Mouse (Mus musculus): Measurements from ENCODE around the gene Myl9.

Myl9 gene

DNA sequence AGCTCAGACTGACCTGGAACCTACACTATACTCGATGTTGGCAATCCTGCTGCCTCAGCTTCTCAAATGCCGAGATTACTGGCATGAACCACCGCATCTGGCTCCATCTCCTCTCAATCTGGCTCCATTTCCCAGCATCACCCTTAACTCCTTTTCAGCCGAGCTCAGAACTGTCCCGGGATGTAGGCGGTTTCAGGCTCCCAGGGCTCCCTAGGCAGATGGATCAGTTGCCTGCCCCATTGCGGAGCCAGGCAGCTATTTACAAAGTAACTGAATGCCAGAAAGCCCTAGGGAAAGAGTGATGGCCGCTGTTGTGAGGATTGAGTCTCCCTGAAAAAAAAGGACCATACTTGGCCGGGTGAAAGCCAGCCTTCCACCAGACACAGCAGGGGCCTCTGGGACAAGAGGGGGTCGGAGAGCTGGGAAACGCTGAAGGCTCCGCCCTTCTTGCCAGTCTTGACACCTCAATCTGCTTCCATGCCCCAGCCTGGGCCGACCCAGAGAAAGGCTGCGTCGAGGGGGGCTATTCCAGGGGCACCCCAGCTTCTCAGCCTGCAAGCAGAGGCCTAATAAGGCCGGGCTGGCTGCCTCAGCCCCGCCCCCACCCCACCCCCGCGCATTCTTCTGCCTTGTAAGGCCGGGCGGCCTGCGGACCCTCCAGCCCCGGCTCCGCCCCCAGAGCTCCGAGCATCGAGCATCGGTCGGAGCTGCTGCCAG lies at the start of gene Myl9:
Gene Myl9, plus strand, starts transcription at position 683 of the 717 bp plus-strand sequence.
- DNase-seq (ENCODE audit: inconsistent ontology term), result peak; percentile 98

DNA sequence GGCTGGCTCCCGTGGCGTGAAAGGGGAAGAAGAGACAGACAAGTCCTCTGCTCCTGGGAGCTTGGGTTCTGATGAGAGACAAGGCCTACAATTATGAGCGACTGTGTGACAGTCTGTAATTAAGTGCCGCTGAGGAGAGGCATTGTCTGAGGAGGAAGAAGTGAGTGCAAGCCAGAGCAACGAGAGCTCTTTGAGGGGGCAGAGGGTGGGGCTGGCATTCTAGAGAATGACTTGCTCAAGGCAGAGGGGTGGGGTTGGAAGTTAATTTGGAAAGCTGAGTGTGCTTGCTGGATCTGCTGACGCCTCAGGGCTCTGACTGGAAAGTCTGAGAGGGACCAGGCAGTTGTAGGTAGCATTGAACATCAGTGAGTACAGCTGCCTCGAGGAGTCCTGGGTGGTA lies 48.9 kb upstream of the Myl9 start:
- peak; percentile 79 for DNase-seq (ENCODE audit: inconsistent ontology term)

DNA sequence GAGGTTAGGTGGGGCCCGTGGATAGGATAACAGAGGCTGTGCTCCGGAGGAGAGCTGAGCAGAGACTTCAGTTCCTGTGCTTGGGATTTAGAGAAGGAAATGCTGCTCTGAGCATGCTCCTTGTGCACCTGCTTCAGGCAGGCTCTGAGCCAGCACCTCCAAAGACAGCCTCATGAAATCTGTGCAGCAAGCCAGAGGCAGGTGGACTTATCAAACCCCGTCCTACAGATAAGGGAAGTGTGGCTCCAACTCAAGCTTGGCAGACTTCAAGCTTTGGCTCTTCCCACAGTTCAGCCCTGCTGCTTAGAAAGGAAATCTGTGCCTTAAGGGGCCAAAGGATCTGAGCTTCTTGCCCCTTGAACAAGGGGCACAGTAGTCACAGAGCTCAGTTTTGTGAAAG lies 48.3 kb upstream of the Myl9 start:
- no peak for DNase-seq (ENCODE audit: inconsistent ontology term)

DNA sequence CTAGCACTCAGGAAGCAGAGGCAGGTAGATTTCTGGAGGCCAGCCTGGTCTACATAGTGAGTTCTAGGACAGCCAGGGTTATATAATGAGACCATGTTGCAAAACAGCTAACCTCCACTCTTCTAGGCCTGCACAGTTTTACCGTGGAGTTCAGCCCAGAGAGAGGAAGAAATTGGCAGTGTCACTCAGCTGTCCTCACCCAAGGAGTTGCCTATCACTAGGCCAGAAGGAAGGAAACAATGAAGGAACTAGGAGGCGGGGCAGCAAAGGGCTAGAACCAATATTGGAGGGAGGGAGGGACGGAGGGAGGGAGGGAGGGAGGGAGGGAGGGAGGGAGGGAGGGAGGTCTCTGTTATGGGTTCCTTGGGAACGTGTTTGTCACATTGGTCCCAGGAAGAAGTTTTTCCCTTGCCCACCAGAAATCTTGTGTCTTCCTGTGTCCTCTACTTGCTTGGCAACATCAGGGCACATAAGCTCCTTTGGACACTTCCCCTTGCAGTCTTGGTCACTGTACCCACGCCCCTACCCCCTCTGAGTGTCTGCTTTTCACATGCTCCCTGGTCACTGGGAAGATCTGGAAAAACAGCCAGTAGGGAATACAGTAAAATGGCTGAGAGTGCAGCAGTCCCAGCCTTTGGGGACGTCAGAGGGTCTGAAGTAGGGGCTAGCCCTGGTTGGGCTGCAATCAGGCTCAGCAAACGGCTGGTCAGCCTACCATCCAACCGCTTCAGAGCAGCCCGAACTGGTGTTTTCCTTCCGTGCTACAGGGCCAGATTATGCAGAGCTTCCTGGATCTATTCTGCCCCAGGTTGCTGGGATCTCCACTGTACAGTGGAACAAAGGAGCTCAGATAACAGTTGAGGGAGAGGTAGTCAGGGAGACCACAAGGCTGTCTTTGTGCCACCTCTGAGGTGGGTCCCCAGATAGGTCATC lies 45.4 kb upstream of the Myl9 start:
- DNase-seq (ENCODE audit: inconsistent ontology term), result no peak

DNA sequence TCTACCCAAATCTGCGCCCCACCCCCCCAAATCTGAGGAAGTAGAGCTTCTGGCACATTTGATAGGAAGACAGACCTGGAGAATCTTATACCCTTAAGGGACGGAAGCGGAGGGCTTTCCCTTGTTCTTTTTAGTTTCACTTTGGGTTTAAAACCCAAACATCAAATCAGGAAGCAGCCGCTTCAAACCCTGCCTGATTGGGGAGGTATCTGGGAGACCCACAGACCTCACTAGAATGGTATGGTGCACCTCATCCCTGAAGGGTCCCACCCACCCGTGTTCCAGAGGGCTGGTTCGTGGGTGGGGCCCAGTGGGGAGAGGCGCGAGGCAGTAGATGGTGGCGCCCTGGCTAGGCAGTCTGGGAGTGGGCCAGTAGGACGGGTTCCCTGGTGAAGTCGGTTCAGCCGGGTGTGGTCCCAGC lies 44.7 kb upstream of the Myl9 start:
- DNase-seq (ENCODE audit: inconsistent ontology term), result no peak

GRCm38 (mm10) chr2:156731592-156731991 lies 43.6 kb upstream of the Myl9 start:
- DNase-seq (ENCODE audit: inconsistent ontology term), result no peak

GRCm38 (mm10) chr2:156732109-156732508 lies 43.1 kb upstream of the Myl9 start:
- DNase-seq (ENCODE audit: inconsistent ontology term), result no peak

GRCm38 (mm10) chr2:156735761-156736335 lies 39.4 kb upstream of the Myl9 start:
- DNase-seq (ENCODE audit: inconsistent ontology term), result peak; percentile 93

DNA sequence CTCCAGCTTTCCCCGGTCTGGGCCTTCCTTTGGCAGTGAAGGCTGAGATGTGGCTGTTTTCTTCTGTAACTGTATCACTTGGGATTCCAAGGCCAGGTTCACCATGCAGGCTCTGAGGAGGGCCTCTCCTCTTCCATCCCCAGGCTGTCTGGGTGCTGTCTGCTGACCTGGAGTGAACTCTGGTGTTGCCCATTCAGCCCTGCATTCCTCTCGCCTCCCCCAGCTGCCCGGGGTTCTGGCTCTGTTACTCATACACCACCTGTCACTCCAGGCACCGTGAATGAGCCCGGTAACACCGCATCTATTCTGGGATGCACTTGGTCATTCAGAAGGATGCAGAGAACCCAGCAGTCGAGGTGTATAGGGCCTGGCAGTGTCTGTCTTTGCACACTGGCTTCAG lies 38.4 kb upstream of the Myl9 start:
- peak; percentile 90 for DNase-seq (ENCODE audit: inconsistent ontology term)

DNA sequence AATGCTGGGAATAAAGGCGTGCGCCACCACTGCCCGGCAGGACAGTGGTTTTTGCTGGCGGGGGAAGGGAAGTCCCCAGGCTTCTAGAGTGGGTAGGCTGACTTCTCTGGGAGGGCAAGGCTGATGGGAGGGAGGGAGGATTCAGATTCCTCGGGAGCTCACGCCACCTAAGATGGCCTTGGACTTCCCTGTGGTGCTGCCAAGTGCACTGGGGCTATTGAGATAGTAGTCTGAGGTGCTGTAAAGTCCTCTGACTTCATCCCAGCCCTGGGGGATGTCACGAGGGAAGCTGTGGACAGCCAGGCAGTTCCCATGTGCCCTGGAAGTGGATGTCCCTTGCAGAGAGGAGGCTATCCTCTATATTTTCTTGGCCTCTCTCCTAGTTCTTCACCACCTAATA lies 37.2 kb upstream of the Myl9 start:
- no peak for DNase-seq (ENCODE audit: inconsistent ontology term)

- DNase-seq (ENCODE audit: inconsistent ontology term), result no peak
Measured at GRCm38 (mm10) chr2:156741265-156741664, 34.0 kb upstream of the Myl9 start.

DNA sequence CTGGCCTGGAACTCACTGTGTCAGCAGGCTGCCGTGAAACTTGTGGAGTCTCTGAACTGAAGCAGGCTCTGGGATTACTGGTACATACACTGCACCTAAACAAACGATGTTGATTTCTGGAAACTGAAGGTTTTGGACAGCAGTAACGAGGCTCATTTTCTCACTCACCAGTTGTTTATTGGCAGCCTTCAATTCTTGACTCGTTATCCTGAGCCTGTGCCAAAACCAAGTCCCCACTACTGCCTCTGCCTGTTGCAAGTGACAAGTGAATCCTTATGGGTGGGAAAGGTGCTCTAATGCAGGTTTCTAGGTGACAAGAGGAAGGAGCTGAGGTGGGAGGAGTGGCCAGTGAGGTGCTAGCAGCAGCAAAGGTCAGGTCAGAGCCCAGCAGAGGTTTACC lies 33.2 kb upstream of the Myl9 start:
- DNase-seq (ENCODE audit: inconsistent ontology term), result peak; percentile 52

- no peak for DNase-seq (ENCODE audit: inconsistent ontology term)
Measured at GRCm38 (mm10) chr2:156743248-156743647, 32.0 kb upstream of the Myl9 start.

GRCm38 (mm10) chr2:156744414-156744813 lies 30.8 kb upstream of the Myl9 start:
- peak; percentile 65 for DNase-seq (ENCODE audit: inconsistent ontology term)

- DNase-seq (ENCODE audit: inconsistent ontology term), result no peak
Measured at GRCm38 (mm10) chr2:156747315-156747714, 27.9 kb upstream of the Myl9 start.

DNA sequence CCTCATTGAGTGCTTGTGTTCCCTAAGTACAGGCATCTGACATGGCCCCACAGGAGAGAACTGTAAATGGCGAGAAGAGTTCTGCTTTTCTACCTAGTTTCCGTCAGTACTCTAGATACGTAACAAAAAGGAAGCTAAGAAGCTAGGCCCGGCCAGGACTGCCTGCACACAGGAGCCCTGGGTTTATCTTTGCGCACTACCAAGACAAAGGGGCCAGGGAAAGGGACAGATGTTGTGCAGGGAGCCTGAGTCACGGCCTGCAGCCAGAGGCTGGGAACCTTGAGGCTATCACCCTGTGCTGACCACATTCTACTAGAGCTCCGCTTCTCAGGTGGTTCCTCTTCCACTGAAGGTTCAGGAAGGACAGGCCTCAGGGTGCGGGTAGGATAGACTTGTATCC lies 25.5 kb upstream of the Myl9 start:
- DNase-seq (ENCODE audit: inconsistent ontology term), result no peak

- no peak for DNase-seq (ENCODE audit: inconsistent ontology term)
Measured at GRCm38 (mm10) chr2:156756937-156757336, 18.3 kb upstream of the Myl9 start.

DNA sequence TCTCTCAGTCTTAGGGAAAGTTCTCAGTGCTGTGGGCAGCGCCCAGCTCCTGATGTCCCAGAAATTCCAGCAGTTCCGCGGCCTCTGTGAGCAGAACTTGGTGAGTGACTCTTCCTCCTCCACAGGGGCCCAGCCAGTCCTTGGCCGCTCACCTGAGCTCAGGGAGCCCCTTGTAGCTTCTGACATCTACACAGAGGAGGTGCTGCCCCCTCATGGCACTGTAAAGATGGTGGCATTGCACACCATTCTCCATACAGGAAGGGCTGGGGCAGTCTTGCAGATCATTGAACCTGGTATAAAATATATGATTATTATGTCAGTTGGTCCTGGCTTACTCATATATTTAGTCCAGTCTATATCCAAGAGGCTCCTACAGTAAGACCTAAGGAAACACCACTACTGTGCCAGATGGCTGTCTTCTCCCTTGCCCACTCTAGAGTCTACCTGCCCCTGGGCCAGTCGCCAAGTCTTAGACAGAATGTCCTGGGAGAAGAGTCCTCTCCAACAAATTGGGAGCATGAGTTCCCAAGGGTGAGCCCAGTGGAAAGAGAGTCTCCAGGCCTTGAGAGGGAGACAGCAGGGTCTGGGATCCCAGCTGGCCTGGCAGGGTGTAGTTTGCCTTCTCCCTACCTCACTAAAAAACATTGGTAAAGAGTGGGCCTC lies 14.2 kb upstream of the Myl9 start:
- DNase-seq (ENCODE audit: inconsistent ontology term), result no peak

- DNase-seq (ENCODE audit: inconsistent ontology term), result no peak
Measured at GRCm38 (mm10) chr2:156761521-156762278, 13.5 kb upstream of the Myl9 start.

- DNase-seq (ENCODE audit: inconsistent ontology term), result no peak
Measured at GRCm38 (mm10) chr2:156762499-156762898, 12.7 kb upstream of the Myl9 start.

- peak; percentile 52 for DNase-seq (ENCODE audit: inconsistent ontology term)
Measured at GRCm38 (mm10) chr2:156763101-156763500, 12.1 kb upstream of the Myl9 start.
